Mouse (Mus musculus): Measurements from ENCODE around the gene Sapcd1. TPM values are rescaled to one million over a fixed set of nuclear protein-coding genes. Genes with fewer than 3 reads are reported as not detected.

Gene Sapcd1
- polyA plus RNA-seq, 1 experiment from 2014 or later: 7.1 TPM

GRCm38 (mm10) chr17:35064951-35065947 lies 37.4 kb upstream of the Sapcd1 start, which contains the start of gene Ly6g6c:
Gene Ly6g6c (plus strand): TSS chr17:35065388.
- Histone ChIP-seq H3K9ac (replicated peaks; ENCODE audit: low read length) (peak within 1 kb of the TSS; percentile 29), H3K9me3 (ENCODE audit: low read length) (no peaks in the 10 kb centered on the region), H3K4me3 (ENCODE audit: low read length) (peak within 1 kb of the TSS; percentile 43), H3K27ac (ENCODE audit: low read length) (peak within 1 kb of the TSS; percentile 56), H3K27me3 (ENCODE audit: insufficient read depth, low read length) (0 out of 2 replicates have a peak, but pooled peaks cover 7% of the 10 kb centered on the region), H3K36me3 (ENCODE audit: insufficient read depth, low read length) (peaks cover 24% of the 10 kb centered on the region), H3K4me2 (replicated peaks; ENCODE audit: low read depth, low read length) (peak within 1 kb of the TSS; percentile 59), H3K4me1 (ENCODE audit: insufficient read depth, low read length) (peaks cover 32% of the 10 kb centered on the region)
- 2% methylated on average over 48 of the region's 48 CpGs for WGBS
- ATAC-seq (ENCODE audit: low FRiP score, low TSS enrichment): peak; percentile 68

- H3K4me2 ChIP-seq (replicated peaks; ENCODE audit: low read depth, low read length): peak overlapping the region; percentile 59
- peak overlapping the region; percentile 29 for H3K9ac ChIP-seq (replicated peaks; ENCODE audit: low read length)
- peak overlapping the region; percentile 56 for H3K27ac ChIP-seq (ENCODE audit: low read length)
- WGBS: 31% methylated on average over 10 of the region's 10 CpGs
- H3K4me1 ChIP-seq (ENCODE audit: insufficient read depth, low read length): peaks cover 35% of the 10 kb centered on the region
- peaks cover 24% of the 10 kb centered on the region for H3K36me3 ChIP-seq (ENCODE audit: insufficient read depth, low read length)
- 0 out of 2 replicates have a peak, but pooled peaks cover 7% of the 10 kb centered on the region for H3K27me3 ChIP-seq (ENCODE audit: insufficient read depth, low read length)
- ATAC-seq (ENCODE audit: low FRiP score, low TSS enrichment): no peak
- H3K4me3 ChIP-seq (ENCODE audit: low read length): peak overlapping the region; percentile 43
- H3K9me3 ChIP-seq (ENCODE audit: low read length): no peaks in the 10 kb centered on the region
Measured at GRCm38 (mm10) chr17:35064378-35064877, 36.6 kb upstream of the Sapcd1 start.

DNA sequence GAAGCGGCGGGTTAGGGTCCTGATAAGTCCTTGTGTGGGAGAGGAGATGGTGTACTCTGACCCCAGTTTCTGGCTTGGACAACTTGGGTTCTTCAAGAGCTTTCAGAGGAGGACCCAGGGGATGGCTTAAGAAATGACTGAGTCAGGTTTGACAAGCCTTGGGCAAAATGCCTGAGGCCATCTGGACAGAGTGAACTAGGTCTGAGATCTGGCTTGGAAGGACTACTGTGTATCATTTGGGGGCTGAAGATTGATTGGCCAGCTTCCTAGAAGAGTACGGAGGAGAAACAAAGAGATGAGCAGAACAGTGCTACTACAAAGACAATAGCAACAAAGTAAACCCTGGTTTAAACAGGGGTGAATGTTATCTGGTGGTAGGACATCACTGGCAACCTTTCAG lies 35.6 kb upstream of the Sapcd1 start:
- WGBS: 77% methylated on average over 3 of the region's 3 CpGs
- Histone ChIP-seq H3K27ac (ENCODE audit: low read length) (no peak overlapping the region), H3K4me1 (ENCODE audit: insufficient read depth, low read length) (peaks cover 38% of the 10 kb centered on the region), H3K27me3 (ENCODE audit: insufficient read depth, low read length) (0 out of 2 replicates have a peak, but pooled peaks cover 7% of the 10 kb centered on the region), H3K9me3 (ENCODE audit: low read length) (no peaks in the 10 kb centered on the region), H3K4me3 (ENCODE audit: low read length) (no peak overlapping the region), H3K4me2 (replicated peaks; ENCODE audit: low read depth, low read length) (no peak overlapping the region), H3K9ac (replicated peaks; ENCODE audit: low read length) (no peak overlapping the region), H3K36me3 (ENCODE audit: insufficient read depth, low read length) (peaks cover 26% of the 10 kb centered on the region)
- ATAC-seq (ENCODE audit: low FRiP score, low TSS enrichment): no peak

DNA sequence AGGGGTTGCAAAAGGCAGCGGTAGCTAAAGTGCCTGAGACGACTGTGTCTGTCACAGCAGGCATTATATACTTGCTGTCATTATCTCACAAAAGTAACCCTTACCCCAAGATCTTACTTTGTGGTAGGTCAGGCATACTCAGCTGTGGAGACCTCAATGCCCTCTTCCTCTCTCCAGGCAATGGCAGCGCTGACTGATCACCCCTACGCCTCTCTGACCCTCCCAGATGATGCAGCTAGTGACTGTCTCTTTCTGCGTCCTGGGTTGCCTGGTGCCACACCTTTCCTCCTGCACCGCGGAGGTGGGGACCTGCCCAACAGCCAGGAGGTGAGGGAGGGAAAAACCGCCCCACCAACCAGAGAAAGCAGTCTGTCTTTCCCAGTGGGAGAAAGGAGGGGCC lies 33.5 kb upstream of the Sapcd1 start:
- no peak overlapping the region for H3K4me2 ChIP-seq (replicated peaks; ENCODE audit: low read depth, low read length)
- H3K9me3 ChIP-seq (ENCODE audit: low read length): no peaks in the 10 kb centered on the region
- H3K9ac ChIP-seq (replicated peaks; ENCODE audit: low read length): no peak overlapping the region
- H3K27me3 ChIP-seq (ENCODE audit: insufficient read depth, low read length): 0 out of 2 replicates have a peak, but pooled peaks cover 3% of the 10 kb centered on the region
- peaks cover 41% of the 10 kb centered on the region for H3K4me1 ChIP-seq (ENCODE audit: insufficient read depth, low read length)
- peaks cover 45% of the 10 kb centered on the region for H3K36me3 ChIP-seq (ENCODE audit: insufficient read depth, low read length)
- H3K4me3 ChIP-seq (ENCODE audit: low read length): no peak overlapping the region
- H3K27ac ChIP-seq (ENCODE audit: low read length): no peak overlapping the region
- 76% methylated on average over 8 of the region's 8 CpGs for WGBS
- no peak for ATAC-seq (ENCODE audit: low FRiP score, low TSS enrichment)

GRCm38 (mm10) chr17:35060737-35061297 lies 33.0 kb upstream of the Sapcd1 start:
- Histone ChIP-seq H3K9ac (replicated peaks; ENCODE audit: low read length) (peak overlapping the region; percentile 95), H3K27ac (ENCODE audit: low read length) (no peak overlapping the region), H3K36me3 (ENCODE audit: insufficient read depth, low read length) (peaks cover 49% of the 10 kb centered on the region), H3K4me1 (ENCODE audit: insufficient read depth, low read length) (peaks cover 43% of the 10 kb centered on the region), H3K9me3 (ENCODE audit: low read length) (no peaks in the 10 kb centered on the region), H3K27me3 (ENCODE audit: insufficient read depth, low read length) (no peaks in the 10 kb centered on the region), H3K4me2 (replicated peaks; ENCODE audit: low read depth, low read length) (peak overlapping the region; percentile 84), H3K4me3 (ENCODE audit: low read length) (peak overlapping the region; percentile 93)
- WGBS: 56% methylated on average over 22 of the region's 22 CpGs
- ATAC-seq (ENCODE audit: low FRiP score, low TSS enrichment): no peak

DNA sequence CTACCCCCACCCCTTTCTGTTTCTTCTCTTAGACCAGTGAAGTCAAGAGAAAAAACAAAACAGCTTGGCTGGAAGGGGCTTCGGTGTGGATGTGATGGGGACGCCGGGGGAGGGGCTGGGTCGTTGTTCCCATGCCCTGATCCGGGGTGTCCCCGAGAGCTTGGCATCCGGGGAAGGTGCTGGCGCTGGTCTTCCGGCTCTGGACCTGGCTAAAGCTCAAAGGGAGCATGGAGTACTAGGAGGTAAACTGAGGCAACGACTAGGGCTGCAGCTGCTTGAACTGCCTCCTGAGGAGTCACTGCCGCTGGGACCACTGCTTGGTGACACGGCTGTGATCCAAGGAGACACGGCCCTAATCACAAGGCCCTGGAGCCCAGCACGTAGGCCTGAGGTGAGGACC lies 32.3 kb upstream of the Sapcd1 start:
- Histone ChIP-seq H3K4me1 (ENCODE audit: insufficient read depth, low read length) (peaks cover 39% of the 10 kb centered on the region), H3K9ac (replicated peaks; ENCODE audit: low read length) (peak overlapping the region; percentile 95), H3K4me2 (replicated peaks; ENCODE audit: low read depth, low read length) (peak overlapping the region; percentile 84), H3K36me3 (ENCODE audit: insufficient read depth, low read length) (peaks cover 57% of the 10 kb centered on the region), H3K27ac (ENCODE audit: low read length) (no peak overlapping the region), H3K27me3 (ENCODE audit: insufficient read depth, low read length) (no peaks in the 10 kb centered on the region), H3K4me3 (ENCODE audit: low read length) (peak overlapping the region; percentile 93), H3K9me3 (ENCODE audit: low read length) (no peaks in the 10 kb centered on the region)
- ATAC-seq (ENCODE audit: low FRiP score, low TSS enrichment): no peak
- 14% methylated on average over 14 of the region's 14 CpGs for WGBS

GRCm38 (mm10) chr17:35058911-35059892 lies 31.4 kb upstream of the Sapcd1 start, which contains the start of gene Ddah2:
Gene Ddah2 (plus strand): TSS chr17:35059035.
- H3K27me3 ChIP-seq (ENCODE audit: insufficient read depth, low read length): no peaks in the 10 kb centered on the region
- ATAC-seq (ENCODE audit: low FRiP score, low TSS enrichment): peak; percentile 95

GRCm38 (mm10) chr17:35058316-35058715 lies 30.5 kb upstream of the Sapcd1 start:
- Histone ChIP-seq H3K4me1 (ENCODE audit: insufficient read depth, low read length) (peaks cover 28% of the 10 kb centered on the region), H3K4me2 (replicated peaks; ENCODE audit: low read depth, low read length) (peak overlapping the region; percentile 84; the same call in 1 of the 2 replicates), H3K9me3 (ENCODE audit: low read length) (no peaks in the 10 kb centered on the region), H3K36me3 (ENCODE audit: insufficient read depth, low read length) (peaks cover 72% of the 10 kb centered on the region), H3K9ac (replicated peaks; ENCODE audit: low read length) (peak overlapping the region; percentile 95; the same call in 1 of the 2 replicates), H3K4me3 (ENCODE audit: low read length) (peak overlapping the region; percentile 93), H3K27ac (ENCODE audit: low read length) (peak overlapping the region; percentile 96), H3K27me3 (ENCODE audit: insufficient read depth, low read length) (no peaks in the 10 kb centered on the region)
- ATAC-seq (ENCODE audit: low FRiP score, low TSS enrichment): no peak
- WGBS: 57% methylated on average over 9 of the region's 9 CpGs

More at GRCm38 (mm10) chr17:35058911-35059892, 31.4 kb upstream of the Sapcd1 start, which contains the start of gene Ddah2:
- Histone ChIP-seq H3K36me3 (ENCODE audit: insufficient read depth, low read length) (peaks cover 64% of the 10 kb centered on the region), H3K4me1 (ENCODE audit: insufficient read depth, low read length) (peaks cover 33% of the 10 kb centered on the region), H3K9me3 (ENCODE audit: low read length) (no peaks in the 10 kb centered on the region), H3K27ac (ENCODE audit: low read length) (peak within 1 kb of the TSS; percentile 96), H3K4me3 (ENCODE audit: low read length) (peak within 1 kb of the TSS; percentile 93), H3K4me2 (replicated peaks; ENCODE audit: low read depth, low read length) (peak within 1 kb of the TSS; percentile 84), H3K9ac (replicated peaks; ENCODE audit: low read length) (peak within 1 kb of the TSS; percentile 95)
- WGBS: under 1% methylated on average over 57 of the region's 57 CpGs

GRCm38 (mm10) chr17:35057090-35057489 lies 29.3 kb upstream of the Sapcd1 start:
- no peak for ATAC-seq (ENCODE audit: low FRiP score, low TSS enrichment)
- Histone ChIP-seq H3K36me3 (ENCODE audit: insufficient read depth, low read length) (peaks cover 73% of the 10 kb centered on the region), H3K27ac (ENCODE audit: low read length) (no peak overlapping the region), H3K9me3 (ENCODE audit: low read length) (no peaks in the 10 kb centered on the region), H3K9ac (replicated peaks; ENCODE audit: low read length) (no peak overlapping the region), H3K4me2 (replicated peaks; ENCODE audit: low read depth, low read length) (no peak overlapping the region), H3K4me1 (ENCODE audit: insufficient read depth, low read length) (peaks cover 38% of the 10 kb centered on the region), H3K27me3 (ENCODE audit: insufficient read depth, low read length) (no peaks in the 10 kb centered on the region), H3K4me3 (ENCODE audit: low read length) (no peak overlapping the region)
- WGBS: 83% methylated on average over 3 of the region's 3 CpGs

Measured in kidney, embryonic 16.5 days (tissue).